Mouse (Mus musculus): ENCODE data around the gene Muc15.

GRCm38 (mm10) chr2:110737236-110737635, 16.1 kb downstream of the Muc15 start:
- no peak for TF ChIP-seq POLR2A (IDR thresholded peaks at IDR 0.05; ENCODE audit: control insufficient read depth, low read depth, low read length)
- no peak for TF ChIP-seq CTCF (IDR thresholded peaks at IDR 0.05; ENCODE audit: control insufficient read depth, insufficient read depth, insufficient replicate concordance, low read depth, low read length)

Data from testis, adult 2 months (tissue).